In the genomic region with DNA sequence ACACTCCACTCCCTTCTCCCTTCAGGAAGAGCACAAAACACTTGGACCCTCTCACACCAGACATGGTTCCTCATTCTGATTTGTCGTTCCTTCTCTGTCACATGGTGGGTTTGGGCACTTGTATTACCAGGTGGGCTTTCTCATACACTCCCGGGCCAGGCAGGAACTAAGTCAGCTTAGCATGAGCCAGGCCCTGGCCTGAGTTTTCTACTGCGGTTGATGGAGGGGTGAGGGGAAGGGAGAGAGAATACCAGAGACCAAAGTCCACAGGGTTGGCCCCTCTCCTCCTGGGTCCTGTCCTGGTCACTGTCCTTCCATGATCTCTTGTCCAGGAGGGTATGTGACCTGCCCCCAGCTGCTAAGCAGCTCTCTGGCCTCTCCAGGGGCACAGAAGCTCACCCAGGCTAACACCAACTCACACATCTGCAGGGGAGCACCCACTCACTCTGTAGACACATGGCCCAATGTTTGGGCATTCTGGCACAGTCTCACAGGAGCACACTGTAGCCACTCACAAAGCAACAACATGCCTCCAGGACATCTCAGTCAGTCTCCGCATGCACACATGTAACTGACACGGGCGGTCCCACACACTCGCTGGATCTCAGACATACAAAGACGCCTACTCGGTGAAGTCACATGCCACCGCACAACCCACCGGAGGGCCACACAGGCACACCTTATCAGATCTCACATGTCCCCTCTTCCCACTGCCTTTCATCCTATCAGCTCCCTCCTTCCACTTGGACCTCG, we compare ENCODE assay signal across 8 mouse cellular contexts. TPM values are rescaled to one million over a fixed set of nuclear protein-coding genes. Genes with fewer than 3 reads are reported as not detected.
DNase-seq lines count a peak whose midpoint lies in the region; ATAC-seq lines count a peak whose summit lies in the region.

No protein-coding gene starts in this region.

- H3K27ac ChIP-seq in hindbrain, embryonic 10.5 days: peak overlapping the region; percentile 100
- peak overlapping the region; percentile 100 for H3K27ac ChIP-seq in midbrain, embryonic 13.5 days

- no peaks in the 10 kb centered on the region for H3K9me3 ChIP-seq in megakaryocyte, embryonic 14.5 days
- no peaks in the 10 kb centered on the region for H3K9me3 ChIP-seq in hindbrain, embryonic 10.5 days
- H3K9me3 ChIP-seq in midbrain, embryonic 13.5 days: no peaks in the 10 kb centered on the region

- H3K4me2 ChIP-seq in midbrain, embryonic 13.5 days (replicated peaks): peak overlapping the region; percentile 99

- ATAC-seq in megakaryocyte, adult 5-6 weeks (ENCODE audit: poor library complexity, severe bottlenecking): no peak
- no peak for ATAC-seq in midbrain, embryonic 13.5 days

- no peaks in the 10 kb centered on the region for H3K36me3 ChIP-seq in megakaryocyte, embryonic 14.5 days (replicated peaks; ENCODE audit: low read length)
- H3K36me3 ChIP-seq in hindbrain, embryonic 10.5 days: peaks cover 32% of the 10 kb centered on the region
- peaks cover 29% of the 10 kb centered on the region for H3K36me3 ChIP-seq in midbrain, embryonic 13.5 days

- peak overlapping the region; percentile 100 for H3K9ac ChIP-seq in midbrain, embryonic 13.5 days (replicated peaks)

- H3K4me1 ChIP-seq in megakaryocyte, embryonic 14.5 days: peaks cover 72% of the 10 kb centered on the region
- H3K4me1 ChIP-seq in hindbrain, embryonic 10.5 days (replicated peaks): peaks cover 81% of the 10 kb centered on the region
- H3K4me1 ChIP-seq in midbrain, embryonic 13.5 days (replicated peaks): peaks cover 64% of the 10 kb centered on the region

- H3K27me3 ChIP-seq in megakaryocyte, embryonic 14.5 days (replicated peaks): peaks cover 74% of the 10 kb centered on the region
- peaks cover 16% of the 10 kb centered on the region for H3K27me3 ChIP-seq in hindbrain, embryonic 10.5 days (ENCODE audit: insufficient read depth, poor library complexity, severe bottlenecking)
- no peaks in the 10 kb centered on the region for H3K27me3 ChIP-seq in midbrain, embryonic 13.5 days

- WGBS in hindbrain, embryonic 10.5 days: 7% methylated on average over 12 of the region's 12 CpGs
- 2% methylated on average over 12 of the region's 12 CpGs for WGBS in midbrain, embryonic 13.5 days

- peak overlapping the region; percentile 93 for H3K4me3 ChIP-seq in megakaryocyte, embryonic 14.5 days (replicated peaks)
- H3K4me3 ChIP-seq in hindbrain, embryonic 10.5 days: peak overlapping the region; percentile 90
- H3K4me3 ChIP-seq in midbrain, embryonic 13.5 days (replicated peaks): peak overlapping the region; percentile 94

- DNase-seq in embryo, embryonic 9.5 days (ENCODE audit: extremely low spot score): peak; percentile 38
- DNase-seq in hindbrain, embryonic 10.5 days (ENCODE audit: low spot score): peak; percentile 51
- peak; percentile 58 to 59 for DNase-seq in layer of hippocampus, postnatal 10 days (ENCODE audit: low spot score in 2 of 2)
- DNase-seq in thymus, postnatal 4 days: peak; percentile 66
- DNase-seq in urinary bladder, adult 2 months (ENCODE audit: low spot score): no peak

RNA-seq across cellular contexts. Expression of gene Ptms, which starts 3.8 kb away (rescaled TPM):
- 330 and 450 TPM in 2 replicates for polyA plus RNA-seq in megakaryocyte, embryonic 14.5 days (2012; ENCODE audit: insufficient read depth, low replicate concordance)
- 129 and 159 TPM in 2 replicates for total RNA-seq in megakaryocyte, adult 5-6 weeks (2015)
- 195 and 207 TPM in 2 replicates for total RNA-seq in megakaryocyte, adult 5-6 weeks (2017)
- polyA plus RNA-seq in hindbrain, embryonic 10.5 days (2016; fragmentation: Nextera tagmentation; extraction: Ambion mirVana): 271 and 416 TPM in 2 replicates
- total RNA-seq in layer of hippocampus, postnatal 10 days (2021): 1,000 to 10,000 TPM; 1,413 to 1,419 TPM
- polyA plus RNA-seq in midbrain, embryonic 13.5 days (2015; fragmentation: Nextera tagmentation; extraction: Ambion mirVana): 662 and 802 TPM in 2 replicates
- polyA plus RNA-seq in urinary bladder, adult 2 months (2012; rRNA removed): 807 and 1,011 TPM in 2 replicates

RNA-seq across cellular contexts. Expression of gene Lag3, which starts 4.6 kb away (rescaled TPM):
- polyA plus RNA-seq in megakaryocyte, embryonic 14.5 days (2012; ENCODE audit: insufficient read depth, low replicate concordance): 0.62 TPM in 1 of 2 replicates, not detected in the other
- 1.2 TPM in 2 replicates for total RNA-seq in megakaryocyte, adult 5-6 weeks (2015)
- total RNA-seq in megakaryocyte, adult 5-6 weeks (2017): 0.44 and 1.4 TPM in 2 replicates
- 1.1 and 1.3 TPM in 2 replicates for polyA plus RNA-seq in hindbrain, embryonic 10.5 days (2016; fragmentation: Nextera tagmentation; extraction: Ambion mirVana)
- total RNA-seq in layer of hippocampus, postnatal 10 days (2021): 1 to 10 TPM; 1.2 to 2.1 TPM
- polyA plus RNA-seq in midbrain, embryonic 13.5 days (2015; fragmentation: Nextera tagmentation; extraction: Ambion mirVana): 2.3 and 2.5 TPM in 2 replicates
- polyA plus RNA-seq in urinary bladder, adult 2 months (2012; rRNA removed): 1.3 and 1.9 TPM in 2 replicates

RNA-seq across cellular contexts. Expression of gene Mlf2, which starts 15.1 kb away (rescaled TPM):
- polyA plus RNA-seq in megakaryocyte, embryonic 14.5 days (2012; ENCODE audit: insufficient read depth, low replicate concordance): 183 and 362 TPM in 2 replicates
- 73.6 and 82.9 TPM in 2 replicates for total RNA-seq in megakaryocyte, adult 5-6 weeks (2015)
- total RNA-seq in megakaryocyte, adult 5-6 weeks (2017): 50.9 and 70.6 TPM in 2 replicates
- polyA plus RNA-seq in hindbrain, embryonic 10.5 days (2016; fragmentation: Nextera tagmentation; extraction: Ambion mirVana): 417 and 499 TPM in 2 replicates
- 100 to 1,000 TPM; 609 to 620 TPM for total RNA-seq in layer of hippocampus, postnatal 10 days (2021)
- polyA plus RNA-seq in midbrain, embryonic 13.5 days (2015; fragmentation: Nextera tagmentation; extraction: Ambion mirVana): 419 and 462 TPM in 2 replicates
- 273 and 291 TPM in 2 replicates for polyA plus RNA-seq in urinary bladder, adult 2 months (2012; rRNA removed)

RNA-seq across cellular contexts. Expression of gene Cd4, which starts 28.1 kb away (rescaled TPM):
- 0.35 TPM in 1 of 2 replicates, not detected in the other for polyA plus RNA-seq in megakaryocyte, embryonic 14.5 days (2012; ENCODE audit: insufficient read depth, low replicate concordance)
- total RNA-seq in megakaryocyte, adult 5-6 weeks (2015): 0.09 and 0.71 TPM in 2 replicates
- total RNA-seq in megakaryocyte, adult 5-6 weeks (2017): 0.20 and 0.37 TPM in 2 replicates
- not detected in 2 replicates for polyA plus RNA-seq in hindbrain, embryonic 10.5 days (2016; fragmentation: Nextera tagmentation; extraction: Ambion mirVana)
- total RNA-seq in layer of hippocampus, postnatal 10 days (2021): 1 to 10 TPM in 1 of 2 experiments, under 1 TPM in 1; 0.62 to 1.0 TPM
- 0.07 TPM in 1 of 2 replicates, not detected in the other for polyA plus RNA-seq in midbrain, embryonic 13.5 days (2015; fragmentation: Nextera tagmentation; extraction: Ambion mirVana)
- 1.3 and 2.1 TPM in 2 replicates for polyA plus RNA-seq in urinary bladder, adult 2 months (2012; rRNA removed)

RNA-seq across cellular contexts. Expression of gene Cops7a, which starts 49.2 kb away (rescaled TPM):
- 46.8 and 55.7 TPM in 2 replicates for polyA plus RNA-seq in megakaryocyte, embryonic 14.5 days (2012; ENCODE audit: insufficient read depth, low replicate concordance)
- total RNA-seq in megakaryocyte, adult 5-6 weeks (2015): 35.4 and 37.2 TPM in 2 replicates
- total RNA-seq in megakaryocyte, adult 5-6 weeks (2017): 19.4 and 25.7 TPM in 2 replicates
- polyA plus RNA-seq in hindbrain, embryonic 10.5 days (2016; fragmentation: Nextera tagmentation; extraction: Ambion mirVana): 130 and 138 TPM in 2 replicates
- 100 to 1,000 TPM in 1 of 2 experiments, 10 to 100 TPM in 1; 97.7 to 101 TPM for total RNA-seq in layer of hippocampus, postnatal 10 days (2021)
- polyA plus RNA-seq in midbrain, embryonic 13.5 days (2015; fragmentation: Nextera tagmentation; extraction: Ambion mirVana): 89.9 and 95.2 TPM in 2 replicates
- 162 and 183 TPM in 2 replicates for polyA plus RNA-seq in urinary bladder, adult 2 months (2012; rRNA removed)
